Mouse (Mus musculus) lung, postnatal 25 days (tissue): ENCODE measurements around the gene Bend3.
"Not testable (repeated sequence)": the region's sequence is repeated elsewhere in the genome, so short reads cannot be mapped to it uniquely, and the experiment has no call there.

Experiments
- DNase-seq: peaks from one replicate; pipeline ENCODE4 v3.0.0; 2022; ENCODE audit warnings: low spot score

Gene Bend3

DNA sequence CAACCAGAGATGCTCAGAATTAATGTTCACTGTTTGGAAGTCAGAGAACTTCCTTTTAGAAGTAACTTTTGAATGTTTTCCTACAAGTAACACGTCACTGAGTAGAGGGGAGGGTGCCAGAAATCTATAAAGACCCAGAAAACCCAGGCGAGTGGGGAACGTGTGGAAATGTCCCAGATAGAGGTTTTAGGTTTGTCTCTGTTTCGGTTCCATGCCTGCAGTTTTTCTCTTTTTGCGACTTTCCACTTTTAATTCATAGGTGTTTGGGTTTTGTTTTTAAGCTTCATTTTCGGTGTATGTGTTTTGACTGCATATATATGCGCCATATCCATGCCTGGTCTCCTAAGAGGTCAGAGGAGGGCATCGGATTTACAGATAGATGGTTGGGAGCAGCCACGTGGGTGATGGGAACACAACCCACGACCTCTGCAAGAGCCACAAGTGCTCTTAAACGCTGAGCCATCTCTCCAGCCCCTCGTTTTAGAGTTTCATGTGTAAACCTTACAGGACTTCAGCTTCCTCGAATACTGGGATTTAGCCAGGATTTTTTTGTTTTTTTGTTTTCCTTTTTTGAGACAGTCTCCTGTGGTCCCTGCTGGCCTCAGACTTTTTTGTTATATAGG, 1.7 kb downstream of the Bend3 start:
- no peak for DNase-seq

DNA sequence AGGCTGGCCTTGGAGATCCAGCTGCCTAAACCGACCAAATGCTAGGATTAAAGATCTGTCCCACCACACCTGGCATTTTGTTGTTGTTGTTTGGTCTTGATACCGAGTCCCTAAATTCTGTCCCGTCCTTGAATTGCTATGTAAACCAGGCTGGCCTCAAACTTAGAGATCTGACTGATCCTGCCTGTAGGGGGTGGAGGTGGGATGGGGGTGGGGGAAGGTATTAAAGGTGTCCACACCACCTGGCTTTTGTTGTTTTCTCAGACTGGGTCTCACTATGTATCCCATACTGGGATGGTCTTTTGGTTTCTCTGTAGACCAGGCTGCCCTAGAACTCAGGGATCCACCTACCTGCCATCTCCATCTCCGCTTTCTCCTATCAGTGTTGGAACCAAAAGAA, 2.5 kb downstream of the Bend3 start:
- DNase-seq: no peak

DNA sequence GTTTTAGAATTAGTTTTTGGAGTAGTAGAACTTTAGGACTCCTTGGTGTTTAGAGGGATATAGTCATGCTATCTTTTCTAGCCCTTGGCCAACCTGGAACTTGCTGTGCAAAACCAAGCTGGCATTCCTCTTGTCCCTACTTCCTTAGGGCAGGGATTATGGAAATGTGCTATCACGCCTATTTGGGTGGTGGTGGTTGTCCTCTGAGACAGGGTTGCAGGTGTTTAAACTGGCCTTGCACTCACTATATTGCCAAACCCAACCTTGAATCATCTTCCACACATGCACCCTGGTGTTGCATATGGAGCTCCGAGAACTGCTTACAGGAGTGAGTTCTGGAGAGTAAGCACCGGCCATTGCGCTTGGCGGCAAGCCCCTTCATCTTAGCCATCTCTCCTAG, 3.4 kb downstream of the Bend3 start:
- no peak for DNase-seq

DNA sequence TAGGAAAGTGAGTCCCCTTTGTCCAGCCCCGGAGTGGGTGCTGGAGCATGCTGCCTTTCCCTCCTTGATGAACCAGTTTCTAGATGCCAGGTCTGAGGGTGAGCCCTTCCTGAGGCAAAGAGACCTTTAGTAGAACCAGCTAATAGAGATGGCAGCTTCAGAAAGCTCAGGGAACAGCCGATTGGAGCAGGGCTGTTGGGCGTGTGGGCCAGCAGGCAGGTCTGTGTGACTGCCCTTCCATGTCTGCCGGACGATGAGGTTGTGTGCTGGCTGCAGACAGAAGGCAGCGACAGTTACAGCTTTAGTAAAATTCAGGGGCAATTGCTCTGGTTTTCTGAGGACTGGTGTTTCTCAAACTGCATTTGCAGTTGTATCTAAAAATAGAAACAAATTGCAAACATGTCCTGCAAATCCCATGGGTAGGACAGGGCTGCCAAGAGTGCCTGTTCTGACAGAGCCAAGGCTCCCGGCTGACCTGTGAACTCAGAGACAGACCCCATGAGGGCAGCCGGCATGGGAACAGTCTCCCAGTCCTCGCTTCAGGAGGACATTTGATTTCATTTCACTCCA, 4.9 kb downstream of the Bend3 start:
- no peak for DNase-seq

DNA sequence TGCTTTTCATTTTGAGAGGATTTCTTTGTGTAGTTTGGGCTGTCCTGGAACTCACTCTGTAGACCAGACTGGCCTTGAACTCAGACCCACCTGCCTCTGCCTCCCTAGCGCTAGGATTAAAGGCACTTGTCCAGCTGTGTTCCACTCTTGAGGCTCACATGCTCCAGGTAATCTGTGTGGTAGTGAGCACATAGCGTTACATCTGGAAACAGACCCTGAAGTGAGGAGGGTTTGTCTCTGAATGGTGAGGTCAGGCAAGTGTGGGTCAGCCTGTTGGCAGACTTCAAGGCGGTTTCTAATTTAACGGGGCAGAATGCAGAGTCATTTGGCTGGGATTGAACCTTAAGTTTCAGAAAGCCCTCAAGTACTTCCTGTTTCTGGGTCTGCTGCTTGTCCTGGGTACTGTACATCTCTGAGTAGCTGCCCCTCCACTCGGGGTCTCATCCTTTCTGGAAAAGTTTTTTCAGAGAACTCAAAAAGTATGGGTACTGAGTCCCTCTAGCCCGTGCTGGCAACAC, 7.2 kb downstream of the Bend3 start:
- DNase-seq: no peak

DNA sequence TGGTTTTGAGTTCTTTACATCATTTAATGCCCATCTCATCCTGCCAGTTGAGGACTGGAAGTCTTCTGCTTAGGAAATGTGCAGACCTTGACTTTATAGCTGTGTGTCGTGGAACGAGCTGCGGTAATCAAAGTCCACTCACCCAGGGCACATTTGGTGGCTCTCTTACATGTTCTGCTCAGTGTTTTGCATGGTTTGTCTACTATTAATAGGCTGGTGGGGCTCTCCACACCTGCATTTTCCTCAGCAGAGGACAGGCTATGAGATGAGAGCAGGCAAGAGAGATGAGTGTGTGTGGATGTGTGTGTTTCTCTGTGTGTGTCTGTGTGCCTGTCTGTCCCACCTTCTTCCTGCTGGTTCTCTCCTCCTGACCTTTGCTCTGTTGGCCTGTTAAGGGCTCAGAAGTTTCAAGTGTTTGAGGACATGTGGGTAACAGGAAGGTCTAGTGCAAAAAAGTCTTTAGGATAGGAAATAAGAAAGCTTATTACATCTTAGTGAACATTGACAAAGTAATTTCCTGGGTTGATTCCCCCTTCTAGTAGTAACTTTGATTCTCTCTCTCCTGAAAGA, 8.9 kb downstream of the Bend3 start:
- no peak for DNase-seq

DNA sequence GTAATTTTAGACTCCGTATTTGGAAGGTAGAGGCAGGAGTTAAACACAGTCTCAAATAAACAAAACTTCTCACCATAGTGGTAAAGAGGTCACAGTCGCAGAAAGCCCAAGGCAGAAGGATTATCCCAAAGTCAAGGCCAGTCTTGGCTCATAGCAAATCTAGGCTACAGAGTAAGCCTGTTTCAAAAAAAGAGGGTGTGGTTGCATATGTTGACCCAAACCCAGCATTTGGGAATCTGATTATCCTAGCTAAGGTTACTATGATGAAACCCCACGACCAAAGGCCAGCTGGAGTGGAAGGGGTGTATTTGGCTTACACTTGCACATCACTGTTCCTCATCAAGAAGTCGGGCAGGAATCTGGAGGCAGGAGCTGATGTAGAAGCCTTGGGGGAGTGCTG, 9.6 kb downstream of the Bend3 start:
- no peak for DNase-seq

DNA sequence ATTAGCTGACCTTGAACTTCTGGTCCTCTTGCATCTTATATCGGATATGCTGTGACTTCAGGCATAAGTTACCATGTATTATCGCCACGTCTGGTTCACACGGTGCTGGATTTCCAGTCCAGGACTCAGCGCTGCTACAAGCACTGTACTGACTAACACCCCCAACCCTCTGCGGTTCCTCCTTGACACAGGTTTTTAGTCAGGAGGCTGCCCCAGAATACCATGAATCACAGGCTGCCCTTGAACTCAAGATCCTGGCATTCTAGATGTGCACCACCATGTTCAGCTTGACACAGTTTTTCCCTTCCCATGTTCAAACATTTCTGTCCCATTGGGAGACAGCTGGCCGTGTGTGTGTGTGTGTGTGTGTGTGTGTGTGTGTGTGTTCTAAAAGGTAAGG, 10.5 kb downstream of the Bend3 start:
- no peak for DNase-seq

DNA sequence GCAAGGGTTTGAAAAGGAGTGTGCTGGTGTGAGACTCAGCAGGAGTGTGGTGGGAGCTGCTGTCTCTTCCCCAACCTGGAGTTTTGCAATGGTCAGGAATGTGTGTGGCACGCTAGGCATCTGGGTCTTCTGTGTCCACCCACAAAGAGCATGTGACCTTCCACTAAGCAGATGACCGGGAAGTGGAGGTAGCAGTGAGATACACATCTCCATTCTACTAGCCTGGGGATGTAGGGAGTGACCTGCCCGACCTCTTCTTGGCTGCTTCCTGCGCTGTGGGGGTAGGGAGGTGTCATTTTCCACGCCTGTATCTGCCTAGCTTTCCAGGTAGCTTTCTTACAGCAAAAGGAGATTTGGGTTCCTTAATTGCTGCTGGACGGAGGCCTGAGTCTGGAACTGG, 10.9 kb downstream of the Bend3 start:
- DNase-seq: no peak

DNA sequence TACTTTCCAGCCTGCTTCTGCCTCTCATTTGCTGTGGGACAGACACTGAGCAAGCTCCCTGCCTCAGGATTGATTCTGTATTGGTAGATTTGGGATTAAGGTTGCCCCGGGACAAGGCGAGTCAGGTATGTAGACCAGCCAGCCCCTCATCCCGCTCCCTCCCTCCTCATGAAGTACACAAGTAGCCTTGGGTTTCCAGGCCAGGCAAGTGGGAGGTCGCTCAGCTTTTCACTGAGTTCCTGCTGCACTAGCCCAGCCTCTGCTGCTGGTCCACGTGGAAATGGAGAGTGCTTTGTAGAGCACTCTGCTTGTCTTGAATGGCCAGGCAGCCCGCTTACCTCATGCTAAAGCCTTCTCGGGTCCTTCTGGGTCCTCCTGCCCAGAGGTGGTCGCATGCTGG, 11.4 kb downstream of the Bend3 start:
- no peak for DNase-seq

DNA sequence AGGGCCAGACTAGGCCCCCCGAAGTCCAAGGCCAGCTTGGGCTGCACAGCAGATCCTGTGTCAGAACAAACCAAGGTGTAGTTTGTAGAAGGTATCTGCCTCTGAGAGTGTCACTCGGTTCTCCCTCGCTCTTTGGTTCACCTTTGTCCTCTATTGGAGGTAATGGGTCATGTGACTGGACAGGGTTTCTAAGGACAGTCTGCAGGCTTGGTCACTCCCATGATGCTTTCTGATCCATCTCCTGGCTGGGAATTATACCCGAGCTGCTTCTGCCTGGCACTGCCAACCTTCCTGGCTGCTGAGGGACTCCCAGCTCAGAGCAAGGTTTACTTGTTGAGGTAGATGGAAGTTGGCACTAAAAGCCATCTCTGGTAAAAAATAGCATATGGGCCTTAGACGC, 12.2 kb downstream of the Bend3 start:
- DNase-seq: no peak

DNA sequence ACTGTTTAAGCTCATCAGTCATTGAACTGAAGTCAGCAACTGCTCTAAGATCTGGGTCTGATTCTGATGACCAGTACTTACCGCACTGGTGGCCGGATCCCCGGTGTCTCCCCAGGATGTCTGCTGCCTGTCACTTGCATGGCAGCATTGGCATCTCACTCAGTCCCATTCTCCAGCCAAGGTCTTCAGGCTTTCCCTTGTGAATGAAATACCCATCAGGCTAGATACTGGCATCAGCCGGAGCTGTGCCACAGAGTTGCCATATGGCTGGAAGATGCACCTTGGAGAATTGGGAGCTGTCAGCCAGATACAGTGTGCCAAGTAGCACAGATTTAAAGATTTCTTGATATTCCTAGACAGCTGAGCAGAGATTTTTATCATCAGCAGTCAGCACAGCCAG, 24.0 kb downstream of the Bend3 start:
- no peak for DNase-seq

DNA sequence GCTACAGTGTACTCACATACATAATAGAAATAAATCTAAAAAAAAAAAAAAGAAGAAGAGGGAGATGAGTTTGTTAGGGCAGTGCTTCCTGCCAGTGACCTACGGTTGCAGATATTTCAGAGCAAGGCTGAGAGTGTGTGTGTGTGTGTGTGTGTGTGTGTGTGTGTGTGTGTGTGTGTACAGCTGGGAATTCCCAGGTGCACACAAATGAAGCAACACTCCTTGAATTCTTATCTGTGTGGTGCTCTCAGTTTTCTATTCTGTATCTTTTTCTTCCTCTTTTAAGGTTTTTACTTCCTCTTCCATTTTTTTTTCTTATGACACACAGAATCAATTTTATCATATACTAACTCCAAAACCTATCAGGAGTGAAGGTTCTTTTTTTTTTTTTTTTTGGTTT, 25.7 kb downstream of the Bend3 start:
- DNase-seq: no peak

DNA sequence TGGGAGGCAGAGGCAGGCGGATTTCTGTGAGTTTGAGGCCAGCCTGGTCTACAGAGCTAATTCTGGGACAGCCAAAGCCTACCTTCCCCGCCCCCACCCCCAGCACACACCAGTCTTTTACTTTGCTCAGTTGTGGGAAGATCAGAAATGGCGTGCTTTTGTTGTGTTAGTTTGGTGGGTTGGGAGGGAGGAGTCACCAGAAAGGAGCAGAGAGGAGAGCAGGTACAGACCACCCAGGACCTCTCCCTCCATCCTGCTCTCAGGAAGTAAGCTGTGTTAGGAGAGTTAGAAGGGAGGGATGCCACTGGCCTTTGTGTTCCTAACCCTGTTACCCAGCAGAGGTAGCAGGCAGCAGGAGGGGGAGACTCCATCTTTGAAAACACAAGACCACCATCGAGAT, 28.4 kb downstream of the Bend3 start:
- DNase-seq: no peak

DNA sequence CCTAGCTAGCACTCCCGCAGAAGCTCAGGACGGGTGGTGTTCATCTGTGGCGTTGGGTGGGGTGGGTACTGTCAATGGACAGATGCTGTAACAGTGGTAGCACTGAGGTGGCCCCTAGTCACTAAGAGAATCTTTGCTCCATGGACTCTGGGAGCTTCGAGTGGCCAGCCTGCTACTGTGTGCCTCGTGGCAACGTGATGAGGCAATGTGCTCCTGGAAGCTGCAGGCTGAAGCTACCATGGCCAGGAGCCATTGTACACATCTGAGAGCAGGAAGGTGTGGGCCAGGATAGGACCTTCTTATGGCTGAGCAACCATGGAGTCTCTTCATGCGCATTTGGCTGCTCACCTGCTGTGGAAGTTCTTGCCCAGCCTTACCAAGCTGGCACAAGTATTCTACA, 30.6 kb downstream of the Bend3 start:
- DNase-seq: no peak

DNA sequence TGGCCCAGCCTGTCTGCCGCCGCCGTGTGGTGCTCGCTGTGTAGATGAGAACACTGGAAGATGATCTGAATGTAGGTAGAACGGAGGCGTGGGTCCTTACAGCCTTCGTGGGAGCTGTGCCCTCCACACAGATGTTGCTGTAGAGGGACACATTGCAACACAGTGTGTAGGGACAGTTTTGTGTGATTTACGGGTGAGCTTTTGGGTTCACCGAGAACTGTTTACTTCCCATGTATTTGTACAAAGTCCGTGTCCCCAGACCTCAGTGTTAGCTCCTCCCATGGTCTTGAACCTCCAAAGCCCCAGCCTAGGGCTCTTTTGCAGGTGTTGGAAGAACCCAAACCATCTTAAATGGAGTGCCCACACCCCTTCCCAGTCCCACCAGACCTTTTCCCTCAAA, 34.3 kb downstream of the Bend3 start:
- no peak for DNase-seq

DNA sequence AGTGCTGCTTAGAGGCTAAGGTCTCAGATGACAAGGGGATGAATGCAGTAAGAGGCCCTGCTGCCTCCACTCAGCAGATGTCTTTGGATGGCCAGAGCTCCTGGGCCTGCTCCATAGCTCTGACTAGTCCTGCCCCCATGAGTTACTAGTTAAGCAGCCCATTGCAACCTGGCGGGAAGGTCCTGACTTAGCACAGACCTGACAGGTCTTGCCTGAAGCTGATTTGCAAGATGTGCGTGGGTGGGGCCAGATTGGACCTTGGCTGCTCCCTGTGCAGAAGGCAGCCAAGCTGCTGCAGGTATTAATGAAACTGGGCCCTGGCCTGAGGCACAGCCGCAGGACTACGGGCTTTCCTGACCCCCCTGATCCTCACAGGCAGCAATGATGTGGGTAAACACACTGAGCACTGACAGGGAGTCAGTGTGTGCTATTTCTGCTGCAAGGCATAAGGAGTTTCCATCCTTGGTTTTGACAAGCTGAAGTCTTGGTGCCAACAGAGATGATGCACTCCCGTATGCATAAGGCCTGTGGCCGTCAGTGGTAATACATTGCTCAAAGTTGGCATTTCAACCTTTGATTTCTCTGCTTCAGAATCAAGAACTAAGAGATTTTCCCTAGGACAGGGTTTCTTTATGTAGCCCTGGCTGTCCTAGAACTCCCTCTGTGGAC, 38.5 kb downstream of the Bend3 start:
- DNase-seq: no peak

DNA sequence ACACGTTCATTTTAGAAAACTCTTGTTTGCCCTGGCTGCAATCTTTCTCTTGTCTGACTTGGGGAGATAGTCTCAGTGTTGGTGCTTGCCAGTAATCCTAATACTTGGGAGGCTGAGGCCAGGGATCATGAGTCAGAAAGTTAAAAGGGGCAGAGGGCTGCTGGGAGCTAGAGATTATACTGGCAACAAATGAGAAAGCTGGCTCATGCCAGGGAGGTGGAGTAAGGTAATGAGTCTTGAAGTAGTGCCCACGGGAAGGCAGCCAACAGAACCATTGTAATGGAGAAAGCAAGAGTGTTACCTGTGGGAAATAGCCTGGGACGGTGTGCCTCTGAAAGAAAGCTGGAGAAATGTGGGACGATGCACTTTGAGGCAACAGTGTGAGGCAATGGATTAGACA, 39.2 kb downstream of the Bend3 start:
- peak; percentile 75 for DNase-seq

DNA sequence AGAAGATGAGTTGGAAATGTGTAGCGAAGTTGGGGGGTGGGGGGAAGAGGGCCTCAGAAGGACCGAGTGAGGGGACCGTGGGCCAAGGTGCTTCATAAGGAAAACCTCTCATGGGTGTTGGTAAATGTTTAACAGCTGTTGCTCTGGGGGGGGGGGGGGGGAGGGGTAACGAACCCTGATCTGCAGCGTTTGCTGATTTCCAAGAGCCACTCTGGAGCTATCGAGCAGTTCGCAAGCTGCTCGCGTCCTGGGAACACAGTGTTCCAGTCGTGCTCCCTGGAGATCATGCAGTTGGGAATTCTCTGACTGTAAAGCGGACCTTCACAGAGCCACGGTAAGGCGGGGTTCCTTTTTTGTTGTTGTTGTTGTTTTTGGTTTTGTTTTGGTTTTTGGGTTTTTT, 39.7 kb downstream of the Bend3 start:
- peak; percentile 49 for DNase-seq

DNA sequence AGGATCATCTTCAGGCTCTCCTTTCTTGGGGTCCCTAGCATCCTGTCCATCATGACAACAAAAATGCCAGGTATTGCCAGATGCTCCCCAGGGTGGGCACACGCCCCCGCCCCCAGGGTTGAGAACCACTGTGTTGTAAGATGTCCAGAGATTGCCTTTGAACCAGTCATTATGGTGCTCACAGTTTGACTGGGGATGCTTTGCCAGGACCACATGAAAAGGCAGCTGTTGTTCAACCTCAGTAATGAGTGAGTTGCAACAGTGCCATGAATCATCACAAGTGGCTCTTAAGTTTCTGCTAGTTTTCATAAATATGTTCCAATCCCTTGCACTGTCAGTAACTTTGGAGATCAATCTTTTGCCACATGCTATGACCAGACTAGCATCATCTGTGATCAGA, 41.3 kb downstream of the Bend3 start:
- peak; percentile 12 for DNase-seq

DNA sequence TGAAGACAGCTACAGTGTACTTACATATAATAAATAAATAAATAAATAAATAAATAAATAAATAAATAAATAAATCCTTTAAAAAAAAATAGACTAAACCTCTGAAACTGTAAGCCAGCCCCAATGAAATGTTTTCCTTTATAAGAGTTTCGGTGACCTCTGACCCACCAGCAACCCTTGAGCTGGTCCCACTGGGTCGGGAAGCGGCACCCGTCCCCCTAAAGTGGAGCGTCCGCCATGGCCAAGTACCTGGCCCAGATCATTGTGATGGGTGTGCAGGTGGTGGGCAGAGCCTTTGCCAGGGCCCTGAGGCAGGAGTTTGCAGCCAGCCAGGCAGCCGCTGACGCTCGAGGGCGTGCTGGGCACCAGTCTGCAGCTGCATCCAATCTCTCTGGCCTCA, 45.3 kb downstream of the Bend3 start, which contains the start of gene Gm9803:
TSS of gene Gm9803 (plus strand) at position 154 of the 400 bp plus-strand sequence.
- not testable (repeated sequence) for DNase-seq

DNA sequence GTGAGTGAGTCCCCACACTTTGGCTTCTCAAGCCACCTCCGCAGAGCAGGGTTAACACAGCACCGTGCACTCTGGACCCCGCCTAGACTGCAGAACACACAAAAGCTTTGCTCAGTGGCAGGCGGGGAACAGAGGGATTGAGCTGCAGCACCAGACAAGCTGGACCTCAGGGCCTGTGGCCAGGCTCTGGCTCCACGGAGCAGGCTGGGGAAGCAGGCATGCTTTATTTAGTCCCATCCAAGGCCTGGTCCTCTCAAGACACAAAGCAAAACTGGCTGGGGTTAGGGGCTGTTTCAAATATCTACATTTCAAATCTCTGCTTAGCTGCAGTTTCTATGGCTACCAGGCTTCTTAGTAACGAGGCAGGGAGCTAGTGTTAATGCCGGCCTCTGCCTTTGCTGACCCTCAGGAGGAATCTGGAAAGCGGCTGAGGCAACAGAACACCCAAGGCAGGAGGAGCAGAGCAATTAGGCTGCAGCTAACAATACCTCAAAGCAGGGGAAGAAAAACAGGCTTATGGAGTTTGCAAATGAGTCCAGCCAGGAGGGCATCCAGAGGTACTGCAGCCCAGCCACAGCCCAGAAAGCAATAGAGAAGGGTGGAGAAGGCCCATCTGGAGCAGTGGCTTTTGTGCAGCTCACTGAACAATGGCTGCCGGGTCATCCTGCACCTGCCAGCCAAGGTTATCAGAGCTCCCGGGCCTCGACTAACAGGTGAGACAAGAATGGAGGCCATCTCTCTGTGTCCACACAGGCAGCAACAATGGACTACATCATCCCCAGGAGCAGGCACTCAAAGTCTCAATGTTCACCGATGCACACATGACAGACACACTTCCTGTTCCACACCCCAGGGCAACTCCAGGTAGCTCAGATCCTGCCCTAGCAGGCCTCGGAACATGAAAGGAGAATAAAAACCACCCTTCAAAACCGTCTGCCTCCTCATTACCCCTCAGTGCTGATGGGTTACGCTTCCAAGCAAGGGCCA, 48.9 kb downstream of the Bend3 start:
- no peak for DNase-seq
